Mouse (Mus musculus) left cerebral cortex, adult 18-20 months (tissue): ENCODE data around the gene Atoh8. TPM values are rescaled to one million over a fixed set of nuclear protein-coding genes. Genes with fewer than 3 reads are reported as not detected.

Experiments used
- DNase-seq, 2 experiments: peaks; one replicate each; pipeline ENCODE4 v3.0.0; 2021 to 2022; ENCODE audit warnings: low spot score in 2 of 2, mixed read lengths in 1 of 2
- total RNA-seq, 2 experiments: library from RNA; stranded (reverse); gene quantifications; 2 replicates each; pipeline ENCODE4 v1.2.3; 2021

The Atoh8 gene
- total RNA-seq, 2 experiments from 2014 or later, result 1.6 to 2.3 TPM

DNA sequence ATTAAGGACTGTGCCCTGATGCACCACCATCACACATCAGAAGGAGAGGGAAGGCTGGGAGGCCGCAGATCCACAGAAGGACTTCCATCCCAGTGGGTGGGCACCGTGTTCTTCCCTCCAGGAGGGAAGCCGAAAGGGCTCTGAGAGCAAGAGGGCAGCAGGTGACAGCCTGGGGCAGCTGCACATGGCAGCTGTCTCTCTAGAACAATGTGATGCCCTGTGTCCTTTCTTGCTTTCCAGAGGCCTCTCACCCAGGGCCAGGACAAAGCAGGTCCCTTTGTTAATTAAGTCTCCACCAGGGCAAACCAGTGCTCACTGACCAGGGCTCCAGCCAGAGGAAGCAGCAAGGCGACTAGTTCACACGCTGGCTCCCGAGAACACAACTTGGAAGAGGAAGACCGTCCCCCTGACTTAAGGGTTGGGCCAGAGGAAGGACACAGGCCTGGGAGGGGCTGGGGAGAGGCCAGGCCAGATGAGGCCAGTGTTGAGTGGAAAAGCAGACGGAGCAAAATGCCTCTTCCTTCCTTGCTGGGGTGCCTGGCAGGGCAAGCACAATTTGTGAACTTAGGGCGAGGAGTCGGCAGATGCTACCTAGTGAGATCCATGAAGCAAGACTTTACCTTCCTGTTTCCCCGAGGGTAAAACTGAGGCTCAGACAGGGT lies 34.7 kb downstream of the Atoh8 start:
- DNase-seq, result no peak

DNA sequence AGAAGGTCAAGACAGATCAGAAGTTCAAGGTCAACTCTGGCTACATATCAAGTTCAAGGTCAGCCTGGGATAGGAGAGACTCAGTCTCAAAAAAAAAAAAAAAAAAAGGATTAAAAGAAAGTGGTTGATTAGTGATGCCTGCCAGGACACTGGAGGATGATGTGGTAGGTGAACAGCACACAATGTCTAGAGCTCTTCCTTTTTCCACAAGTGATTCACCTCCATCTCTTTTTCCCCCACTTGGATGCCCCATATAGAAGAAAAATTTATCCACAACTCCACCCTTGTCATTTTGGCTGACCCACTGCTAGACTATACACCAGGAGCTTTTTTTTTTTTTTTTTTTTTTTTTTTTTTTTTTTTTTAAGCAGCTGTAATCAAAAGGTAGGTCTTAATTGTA lies 37.9 kb downstream of the Atoh8 start:
- no peak for DNase-seq

DNA sequence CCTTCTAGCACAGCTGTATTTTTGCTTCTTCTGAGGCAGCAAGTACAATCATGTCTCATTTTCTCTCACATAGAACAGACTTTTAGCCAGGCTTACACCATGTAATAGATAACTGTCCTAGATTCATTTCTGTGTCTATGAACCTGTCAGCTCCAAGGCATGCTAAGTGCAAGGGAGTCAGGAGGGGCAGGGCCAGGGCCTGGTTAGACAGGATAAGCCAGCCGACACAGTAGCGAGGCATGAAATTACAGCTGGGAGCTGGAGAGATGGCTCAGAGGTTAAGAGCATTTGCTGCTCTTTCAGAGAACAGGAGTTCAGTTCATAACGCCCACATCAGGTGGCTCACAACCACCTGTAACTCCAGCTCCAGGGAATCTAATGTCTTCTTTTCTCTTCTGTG lies 38.7 kb downstream of the Atoh8 start:
- no peak for DNase-seq

DNA sequence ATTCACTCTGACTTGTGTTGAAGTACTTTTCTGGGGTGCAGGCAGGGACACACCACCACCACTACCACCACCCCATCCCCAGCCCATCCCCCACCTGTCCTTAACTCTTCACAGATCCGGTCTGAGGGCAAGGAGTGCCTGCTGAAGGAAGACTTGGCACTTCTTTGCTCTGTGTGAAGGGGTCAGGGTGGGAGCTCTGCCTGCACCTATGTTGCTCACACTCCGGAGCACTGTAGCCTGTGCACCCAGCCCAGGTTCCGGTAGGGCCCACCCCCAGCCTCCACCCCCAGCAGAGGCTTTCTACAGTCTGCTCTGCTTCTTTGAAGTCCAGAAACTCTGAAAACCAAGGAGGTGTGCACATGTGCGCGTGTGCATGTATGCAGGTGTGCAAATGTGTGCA lies 44.8 kb downstream of the Atoh8 start:
- no peak for DNase-seq

DNA sequence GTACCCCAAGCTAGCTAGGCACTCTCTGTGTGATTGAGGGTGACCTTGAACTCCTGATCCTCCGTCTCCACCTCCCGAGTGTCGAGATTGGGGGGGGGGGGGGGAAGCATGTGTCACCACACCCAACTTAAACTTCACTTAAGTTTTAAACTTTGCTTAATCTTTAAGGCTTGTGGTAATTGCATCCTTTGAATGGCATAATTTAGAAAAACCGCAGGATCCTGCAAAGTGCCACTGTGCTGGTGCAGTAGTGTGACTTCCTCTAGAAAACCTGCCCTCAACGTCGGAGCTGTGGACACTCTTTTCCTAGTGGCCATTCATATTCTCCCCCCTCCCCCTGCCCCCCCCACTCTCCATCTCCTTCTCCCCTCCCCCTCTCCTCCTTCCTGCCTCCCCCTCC lies 45.3 kb downstream of the Atoh8 start:
- DNase-seq, result no peak

DNA sequence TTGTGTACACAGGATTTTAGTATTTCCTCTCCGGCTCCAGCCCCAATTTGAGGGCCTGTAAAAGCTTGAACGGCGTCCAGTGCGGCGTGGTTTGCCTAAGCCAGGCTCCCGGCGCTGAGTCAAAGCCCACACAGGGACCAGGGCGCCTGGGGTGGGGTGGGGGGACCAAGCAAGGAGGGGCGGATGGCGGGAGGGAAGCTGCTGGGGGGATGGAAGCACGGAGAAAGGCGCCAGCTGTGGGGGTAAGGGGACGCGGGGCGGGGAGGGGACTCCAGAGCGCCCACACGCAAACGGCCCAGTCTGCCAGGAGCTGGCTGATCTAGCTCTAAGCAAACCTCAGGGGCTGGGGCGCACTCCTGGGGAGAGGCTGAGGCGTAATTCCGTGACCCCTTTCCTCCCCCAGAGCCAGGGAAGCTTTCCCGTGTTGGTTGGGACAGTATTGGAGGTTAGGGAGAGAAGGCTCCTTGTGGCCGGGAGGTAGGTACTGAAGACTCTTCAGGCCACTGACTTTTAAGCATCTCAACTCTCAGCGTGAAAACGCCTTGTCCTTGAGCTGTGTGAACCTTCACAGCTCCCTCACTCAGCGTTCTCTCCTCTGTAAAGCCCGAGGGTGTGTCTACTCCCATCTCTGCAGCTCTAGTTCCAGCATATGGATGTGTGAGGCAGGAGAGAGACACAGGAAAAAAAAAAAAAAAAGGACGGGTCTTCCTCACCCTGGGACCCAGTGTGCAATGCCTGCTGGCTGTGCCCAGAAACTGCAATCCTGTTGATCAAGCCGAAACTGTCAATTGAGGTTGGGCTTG lies 46.1 kb downstream of the Atoh8 start:
- DNase-seq, result peak in 1 of 2 experiments; percentile 12

DNA sequence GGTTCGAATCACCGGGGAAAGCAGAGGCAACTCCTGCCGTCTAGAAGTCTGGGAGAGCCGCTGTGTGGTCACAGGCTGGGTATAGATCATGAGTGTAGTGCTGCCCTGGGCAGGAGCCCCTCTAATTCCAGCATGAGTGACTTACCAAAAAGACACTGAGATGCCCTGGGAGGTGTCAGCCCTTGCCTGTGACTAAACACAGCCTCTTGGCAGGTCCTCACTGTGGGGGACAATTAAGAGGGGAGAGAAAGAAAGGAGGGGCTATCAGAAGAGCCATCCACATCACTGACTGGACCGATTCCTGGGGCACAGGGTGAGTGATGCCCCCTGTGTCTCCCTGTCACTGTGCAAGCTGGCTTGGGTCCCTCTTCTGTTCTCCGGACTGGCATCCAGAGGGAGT lies 48.6 kb downstream of the Atoh8 start:
- DNase-seq, result no peak

DNA sequence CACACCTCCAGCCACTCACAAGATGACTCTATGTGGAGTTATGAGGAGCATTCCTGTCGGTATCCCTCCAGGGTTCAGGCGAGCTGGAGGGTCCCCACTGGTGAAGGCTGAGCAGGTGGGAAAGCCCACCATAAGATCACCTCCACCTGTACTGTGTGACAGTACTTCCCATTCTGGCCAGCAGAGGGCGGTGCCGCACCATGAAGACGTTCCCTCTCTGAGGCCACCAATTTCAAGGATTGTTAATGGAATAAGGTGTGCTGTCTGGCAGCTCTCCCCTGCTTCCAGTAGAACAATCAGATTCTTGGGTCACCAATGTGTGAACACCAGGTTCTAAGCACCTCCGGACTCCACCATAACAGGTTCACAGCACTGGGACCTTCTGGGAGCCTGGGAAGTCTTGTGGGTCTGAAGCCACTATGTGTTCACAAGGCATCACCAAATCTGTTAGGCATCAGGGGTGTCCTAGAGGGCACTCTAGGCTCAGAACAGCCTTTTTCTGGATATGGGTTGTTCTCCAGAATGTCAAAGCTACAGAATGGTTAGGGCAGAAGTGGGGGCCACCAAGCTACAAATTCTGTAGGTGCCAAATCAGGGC lies 49.4 kb downstream of the Atoh8 start:
- DNase-seq, result peak; percentile 71 to 86

DNA sequence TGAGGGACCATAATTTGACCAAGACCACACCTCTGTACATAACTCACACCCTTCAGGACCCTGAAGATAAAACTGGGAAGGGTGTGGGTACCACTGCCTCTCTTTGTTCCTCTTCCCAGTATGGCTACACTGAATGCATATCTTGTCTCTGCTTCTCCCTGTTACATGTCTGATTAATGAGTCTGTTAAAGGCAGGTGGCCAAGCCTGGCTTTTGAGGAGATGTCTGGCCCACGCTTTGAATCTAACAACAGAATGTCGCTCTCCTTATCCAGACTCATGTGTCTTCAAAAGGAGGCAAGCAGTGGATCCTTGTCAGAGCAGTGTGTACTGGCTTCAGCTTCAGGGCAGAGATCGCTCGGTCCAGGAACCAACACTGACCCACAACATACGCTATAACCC lies 50.8 kb downstream of the Atoh8 start:
- no peak for DNase-seq

DNA sequence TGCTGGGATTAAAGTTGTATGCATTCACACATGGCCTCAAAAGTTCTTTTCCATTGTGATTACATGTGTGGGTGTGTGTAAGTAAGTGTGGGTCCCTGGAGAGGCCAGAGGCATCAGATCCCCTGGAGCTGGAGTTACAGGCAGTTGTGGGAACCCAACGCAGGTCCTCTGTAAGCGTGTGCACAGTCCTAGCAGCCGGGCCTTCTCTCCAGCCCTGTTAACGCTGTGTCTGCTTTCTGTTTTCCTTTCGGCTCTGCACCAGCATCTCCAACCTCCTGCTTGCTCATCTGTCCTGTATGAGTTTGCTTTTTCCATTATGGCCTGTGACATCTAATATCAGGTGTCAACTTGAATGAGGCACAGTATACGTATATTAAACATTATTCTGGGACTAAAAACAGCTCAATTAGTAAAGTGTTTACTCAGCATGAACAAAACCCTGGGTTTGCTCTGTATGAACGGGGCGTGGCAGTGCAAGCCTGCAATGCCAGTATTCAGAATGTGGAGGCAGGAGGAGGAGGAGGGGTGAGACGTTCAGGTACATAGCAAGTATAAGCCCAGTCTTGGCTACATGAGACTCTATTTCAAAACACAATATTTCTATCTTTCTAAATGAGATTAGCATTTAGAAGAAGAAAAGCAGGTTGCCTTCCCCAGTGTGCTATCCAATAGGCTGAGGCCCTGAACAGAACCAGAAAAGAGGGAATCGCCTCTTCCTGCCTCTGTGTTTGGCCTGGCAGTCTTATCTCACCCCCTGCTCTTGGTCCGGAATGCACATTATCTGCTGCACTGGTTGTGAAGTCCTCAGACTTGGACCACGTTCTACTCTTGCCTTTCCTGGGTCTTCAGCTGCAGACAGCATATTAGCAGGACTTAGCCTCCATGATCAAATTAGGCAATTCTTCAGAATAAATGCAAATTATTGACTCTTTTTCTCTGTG lies 55.5 kb downstream of the Atoh8 start:
- DNase-seq, result no peak

DNA sequence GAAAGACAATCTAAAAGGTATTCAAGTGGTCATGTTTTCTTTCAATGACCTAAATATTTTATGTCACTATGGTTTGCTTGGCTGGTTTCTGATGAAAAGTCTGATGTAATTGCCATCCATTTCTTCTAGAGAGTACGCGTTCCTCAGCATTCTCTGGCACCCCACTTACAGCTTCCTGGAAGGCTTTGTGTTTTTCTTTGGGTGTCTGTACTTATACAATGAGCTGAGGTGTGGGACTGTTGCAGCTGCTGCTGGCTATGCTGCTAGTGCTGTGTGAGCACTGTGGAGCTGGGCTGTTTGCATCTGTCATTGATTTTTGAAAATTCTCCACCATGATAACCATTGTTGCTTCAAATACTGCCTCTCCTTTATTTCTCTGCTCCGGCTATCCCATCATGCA lies 56.4 kb downstream of the Atoh8 start:
- no peak for DNase-seq

DNA sequence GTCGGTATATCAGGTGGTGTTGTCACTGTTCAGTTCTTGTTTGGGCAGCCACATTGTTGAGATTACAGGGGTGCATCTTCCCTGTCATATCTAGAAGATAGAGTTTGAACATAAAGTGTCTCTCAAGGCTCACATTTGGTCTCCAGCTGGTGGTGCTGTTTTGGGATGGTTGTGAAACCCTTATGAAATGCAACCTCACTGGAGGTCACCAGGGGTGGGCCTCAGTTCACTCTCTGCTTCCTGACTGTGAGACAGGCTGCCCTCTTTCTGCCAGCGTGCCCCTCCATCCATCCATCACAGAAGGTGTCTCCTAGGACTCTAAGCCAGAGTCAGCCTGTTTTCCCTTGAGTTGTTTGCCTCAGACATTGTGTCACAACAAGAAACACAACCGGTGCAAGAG lies 58.0 kb downstream of the Atoh8 start:
- no peak for DNase-seq

DNA sequence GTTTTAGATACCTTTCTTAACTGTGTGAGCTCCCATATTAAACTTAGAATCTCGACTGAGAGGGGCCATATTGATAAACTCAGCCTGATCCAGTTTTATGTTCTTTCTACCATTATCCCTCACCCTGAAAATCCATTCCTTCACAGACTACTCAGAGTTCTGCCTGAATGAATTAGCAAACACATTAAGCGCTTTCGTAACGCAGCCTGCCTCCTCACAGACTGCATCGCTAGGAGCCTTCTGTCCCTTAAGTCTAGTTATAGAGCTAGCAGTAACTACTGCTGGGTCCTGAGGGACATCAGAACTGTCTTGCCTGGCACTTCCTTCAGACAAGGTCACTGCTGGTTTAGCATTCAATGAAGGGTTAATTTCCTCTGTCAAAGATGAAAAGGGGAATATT lies 59.4 kb downstream of the Atoh8 start:
- no peak for DNase-seq

DNA sequence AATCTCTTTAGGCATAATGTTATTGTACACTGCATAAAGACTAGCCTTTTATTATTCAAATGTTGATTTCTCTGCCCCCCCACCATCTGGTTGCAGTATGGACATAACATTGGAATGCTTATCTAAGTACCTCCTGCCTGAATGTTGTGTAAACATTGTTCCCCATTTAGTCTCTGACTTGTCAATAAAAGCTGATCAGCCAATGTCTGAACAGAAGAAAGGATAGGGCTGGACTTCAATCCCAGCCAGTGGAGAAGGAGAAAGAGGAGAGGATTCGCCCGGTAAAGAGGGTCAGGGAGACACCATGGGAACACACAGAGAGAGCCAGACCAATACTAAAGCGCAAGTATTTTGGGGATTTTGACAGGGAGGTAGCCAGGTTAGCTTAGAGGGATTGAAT lies 60.0 kb downstream of the Atoh8 start:
- no peak for DNase-seq

DNA sequence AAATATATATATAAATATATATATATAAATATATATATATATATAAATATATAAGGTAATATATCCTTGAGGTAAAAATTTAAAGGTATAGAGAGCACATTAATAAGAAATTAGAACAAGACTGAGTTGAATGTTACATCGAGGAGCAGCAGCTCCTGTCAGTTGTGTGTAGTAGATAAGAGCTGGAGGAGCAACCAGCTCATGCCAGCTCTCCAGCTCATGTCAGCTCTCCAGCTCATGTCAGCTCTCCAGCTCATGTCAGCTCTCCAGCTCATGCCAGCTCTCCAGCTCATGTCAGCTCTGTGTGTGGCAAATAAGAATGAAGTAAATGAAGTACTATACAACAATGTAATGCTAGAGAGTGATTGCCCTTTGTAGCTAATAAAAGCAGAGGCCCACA lies 62.0 kb downstream of the Atoh8 start:
- no peak for DNase-seq

DNA sequence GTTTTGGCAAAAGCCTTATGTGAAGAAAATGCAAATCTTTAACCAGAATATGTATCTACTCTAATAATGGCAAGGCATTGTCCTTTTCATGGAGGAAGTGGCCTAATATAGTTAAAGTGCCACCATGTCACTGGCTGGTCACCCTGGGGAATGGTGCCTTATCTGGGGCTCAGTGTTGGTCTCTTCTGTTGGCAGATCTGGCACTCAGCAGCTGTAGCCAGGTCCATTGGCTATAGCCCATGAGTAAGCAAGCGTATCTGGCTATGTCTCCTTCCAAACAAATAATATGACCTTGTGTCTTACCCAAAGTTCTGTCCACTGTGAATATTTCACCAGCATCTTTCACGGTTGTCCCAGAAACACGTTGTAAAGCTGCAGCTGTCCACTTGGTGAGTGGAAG lies 64.0 kb downstream of the Atoh8 start:
- no peak for DNase-seq

DNA sequence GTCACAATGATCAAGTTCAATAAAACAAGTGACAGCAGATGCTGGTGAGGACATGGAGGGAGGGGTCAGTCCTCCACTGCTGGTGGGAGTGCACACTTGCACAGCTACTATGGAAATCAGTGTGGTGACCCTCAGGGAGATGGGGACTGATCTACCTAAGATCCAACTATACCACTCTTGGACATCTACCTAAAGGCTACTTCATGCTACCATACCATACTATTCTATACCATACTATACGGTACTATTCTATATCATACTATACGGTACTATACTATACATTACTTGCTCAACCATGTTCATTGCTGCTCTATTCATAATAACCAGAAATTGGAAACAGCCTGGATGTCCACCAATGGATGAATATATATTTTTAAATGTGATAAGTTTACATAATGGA lies 69.5 kb downstream of the Atoh8 start:
- no peak for DNase-seq

DNA sequence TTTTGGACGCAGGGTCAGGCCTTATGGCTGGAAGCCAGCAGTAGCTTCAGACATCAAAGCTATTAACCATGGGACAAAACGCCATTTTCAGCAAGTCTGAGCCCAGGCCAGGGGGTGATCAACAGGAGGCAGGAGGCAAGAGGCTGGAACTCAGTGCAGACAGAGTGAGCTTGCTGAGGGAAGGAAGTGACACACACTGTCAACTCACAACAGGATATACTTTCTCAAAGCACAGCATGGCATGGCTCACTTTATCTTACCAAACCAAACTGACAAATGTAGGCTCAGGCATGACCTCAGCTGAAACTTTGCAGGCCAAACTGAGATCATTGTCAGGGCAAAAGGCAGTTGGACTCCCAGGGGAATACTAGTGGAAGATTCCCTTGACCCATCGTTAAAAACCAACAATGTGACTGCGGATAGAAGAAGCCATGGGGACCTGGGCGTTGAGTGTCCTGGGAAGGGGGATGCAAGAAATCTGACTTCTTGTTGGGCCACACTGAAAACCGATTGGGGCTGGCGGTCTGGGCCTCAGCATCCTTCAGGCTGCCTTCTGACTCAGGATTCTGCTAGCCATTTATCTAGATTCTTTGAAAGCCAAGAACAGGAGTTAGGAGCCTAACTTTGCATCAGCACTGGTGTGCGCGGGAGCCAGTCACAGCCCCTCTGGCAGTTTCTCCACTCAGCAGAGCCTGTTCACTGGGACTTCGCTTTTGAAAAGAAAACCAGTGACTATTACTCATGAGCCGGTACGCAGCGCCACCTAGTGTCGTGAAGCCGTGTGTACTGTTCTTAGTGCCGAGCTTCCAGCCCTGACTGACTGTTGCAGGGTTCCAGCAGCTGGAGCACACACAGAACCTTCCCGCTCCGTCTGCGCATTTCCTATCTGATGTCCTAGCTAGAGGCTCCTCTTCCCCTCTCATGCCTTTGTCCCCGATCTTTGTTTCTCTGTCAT lies 70.8 kb downstream of the Atoh8 start:
- peak; percentile 90 to 92 for DNase-seq

DNA sequence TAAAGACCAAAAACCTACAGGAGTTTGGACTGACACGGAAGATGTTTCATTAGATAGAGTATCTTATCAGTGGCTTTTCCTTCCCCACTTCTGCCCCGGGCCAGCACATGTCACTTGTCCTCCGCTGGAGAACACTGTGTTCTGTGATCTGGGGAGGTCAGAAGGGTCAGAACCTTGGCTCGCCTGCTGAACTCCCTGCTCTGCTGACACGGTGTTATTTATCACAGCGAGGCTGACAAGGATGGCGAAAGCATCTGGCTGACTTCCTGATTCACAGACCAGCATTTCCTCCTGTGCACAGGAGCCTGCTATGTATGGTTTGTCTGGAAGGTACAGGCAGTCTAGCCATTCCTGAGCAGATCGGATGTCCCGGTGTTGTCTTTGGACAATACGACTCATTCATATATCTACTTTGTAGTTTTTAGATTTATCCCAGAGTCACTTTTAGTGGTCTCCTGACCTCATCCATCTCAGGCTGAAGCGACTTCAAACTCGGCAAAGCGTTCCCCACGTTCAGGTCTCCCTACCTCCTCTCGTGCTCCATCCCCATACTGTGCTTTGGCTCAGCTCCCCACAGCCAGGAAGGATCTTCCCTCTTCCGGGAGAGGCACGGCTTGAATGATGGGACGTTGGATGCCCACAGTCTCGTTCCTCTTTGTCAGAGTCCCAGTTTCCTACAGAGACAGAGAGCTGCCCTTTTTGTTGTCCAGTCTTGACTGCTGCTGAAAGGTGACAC lies 73.1 kb downstream of the Atoh8 start:
- no peak for DNase-seq

DNA sequence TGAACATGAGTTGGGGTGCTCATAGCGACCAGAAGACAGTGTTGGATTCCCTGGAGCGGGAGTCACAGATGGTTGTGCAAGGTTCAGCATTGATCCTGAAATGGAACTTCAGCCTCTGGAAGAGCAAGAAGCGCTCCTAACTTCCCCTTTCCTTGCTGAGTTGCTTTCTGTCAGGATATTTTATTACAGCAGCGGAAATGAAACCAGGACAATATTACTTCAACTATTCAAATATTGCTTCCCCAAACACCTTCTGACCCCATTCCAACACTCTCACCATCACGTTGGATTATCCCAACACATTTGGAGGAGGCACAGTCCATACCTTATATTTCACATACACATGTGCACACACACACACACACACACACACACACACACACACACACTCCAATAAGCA lies 73.6 kb downstream of the Atoh8 start:
- no peak for DNase-seq
